Mouse (Mus musculus) spleen, adult 2 months (tissue): ENCODE measurements at regions not wholly inside any gene's neighbourhood (a gene's known extent, or its start where the extent isn't known, plus 50 kb on each side); places are given as distances from the start of the nearest gene placed in this dataset.

Experiments used
- DNase-seq, 2 experiments: peaks; one replicate each; pipeline versions ENCODE4 v3.0.0 to v3.0.0-alpha.2; 2012 to 2021; ENCODE audit warnings: low spot score in 2 of 2, low read depth in 1 of 2
- H3K27ac ChIP-seq: fragments of 200-500 bp; 2 replicates; pipeline ENCODE4 v1.5.1; 2012; ENCODE audit warnings: low read length, inconsistent platforms; ENCODE audit not compliant: insufficient read depth
- H3K27me3 ChIP-seq: fragments of 200-500 bp; 2 replicates; pipeline ENCODE4 v1.6.1; 2012; ENCODE audit warnings: mild to moderate bottlenecking, moderate library complexity, low read length, inconsistent platforms; ENCODE audit not compliant: control insufficient read depth, insufficient read depth
- H3K36me3 ChIP-seq: fragments of 200-500 bp; 2 replicates; pipeline ENCODE4 v1.6.1; 2012; ENCODE audit warnings: mild to moderate bottlenecking, low read length, inconsistent platforms; ENCODE audit not compliant: control insufficient read depth, insufficient read depth
- H3K4me1 ChIP-seq: fragments of 200-500 bp; 2 replicates; pipeline ENCODE4 v1.6.1; 2011; ENCODE audit warnings: inconsistent platforms; ENCODE audit not compliant: control insufficient read depth, insufficient read depth, insufficient read length
- H3K4me3 ChIP-seq: fragments of 200-500 bp; 2 replicates; pipeline ENCODE4 v1.5.1; 2011; ENCODE audit warnings: mild to moderate bottlenecking, inconsistent platforms; ENCODE audit not compliant: insufficient read depth, insufficient read length; ENCODE audit errors: extremely low read depth
- CTCF ChIP-seq: fragments of 200-500 bp; IDR thresholded peaks from 2 replicates; pipeline ENCODE4 v1.5.1; 2011; ENCODE audit warnings: mild to moderate bottlenecking, inconsistent platforms; ENCODE audit not compliant: insufficient read depth, insufficient read length, insufficient replicate concordance; ENCODE audit errors: extremely low read depth
- POLR2A ChIP-seq: fragments of 200-500 bp; IDR thresholded peaks from 2 replicates; pipeline ENCODE4 v1.6.1; 2011; ENCODE audit warnings: low read depth, low read length, inconsistent platforms
- WGBS: fragments of 180-500 bp; shearing (Covaris S2); methylation state at CpG from one replicate; pipeline ENCODE4 v1.1.7; 2018; 5-methylcytosine and 5-hydroxymethylcytosine counted together

- no peaks in the 10 kb centered on the region for H3K36me3 ChIP-seq
- no peak for DNase-seq
Measured at GRCm38 (mm10) chr10:38103570-38103969, 718.0 kb downstream of the Rfpl4b start.

GRCm38 (mm10) chr10:38078521-38078920 lies 743.1 kb downstream of the Rfpl4b start:
- H3K27ac ChIP-seq, result no peak overlapping the region
- H3K4me1 ChIP-seq, result no peaks in the 10 kb centered on the region
- no peaks in the 10 kb centered on the region for H3K36me3 ChIP-seq
- TF ChIP-seq CTCF, result no peak
- DNase-seq, result no peak
- WGBS, result 89% methylated on average over 2 of the region's 2 CpGs
- no peak overlapping the region for H3K4me3 ChIP-seq
- H3K27me3 ChIP-seq, result no peaks in the 10 kb centered on the region

More at GRCm38 (mm10) chr10:38103570-38103969, 718.0 kb downstream of the Rfpl4b start:
- no peak for TF ChIP-seq CTCF
- TF ChIP-seq POLR2A, result no peak
- H3K27me3 ChIP-seq, result no peaks in the 10 kb centered on the region
- no peak overlapping the region for H3K4me3 ChIP-seq
- WGBS, result 45% methylated on average over 1 of the region's 1 CpGs
- no peaks in the 10 kb centered on the region for H3K4me1 ChIP-seq
- H3K27ac ChIP-seq, result no peak overlapping the region

- TF ChIP-seq POLR2A (no peak), CTCF (no peak)
- H3K27ac ChIP-seq, result no peak overlapping the region
- 90% methylated on average over 1 of the region's 1 CpGs for WGBS
- no peaks in the 10 kb centered on the region for H3K27me3 ChIP-seq
- DNase-seq, result no peak
- H3K36me3 ChIP-seq, result no peaks in the 10 kb centered on the region
- no peaks in the 10 kb centered on the region for H3K4me1 ChIP-seq
- H3K4me3 ChIP-seq, result no peak overlapping the region
Measured at GRCm38 (mm10) chr10:38072394-38072793, 749.2 kb downstream of the Rfpl4b start.

GRCm38 (mm10) chr10:38059050-38059449 lies 762.5 kb downstream of the Rfpl4b start:
- no peak overlapping the region for H3K4me3 ChIP-seq
- H3K4me1 ChIP-seq, result no peaks in the 10 kb centered on the region
- H3K27me3 ChIP-seq, result no peaks in the 10 kb centered on the region
- 87% methylated on average over 8 of the region's 8 CpGs for WGBS
- TF ChIP-seq CTCF, result no peak
- TF ChIP-seq POLR2A, result no peak
- DNase-seq, result no peak
- no peaks in the 10 kb centered on the region for H3K36me3 ChIP-seq
- H3K27ac ChIP-seq, result no peak overlapping the region

GRCm38 (mm10) chr10:38010452-38010851 lies 811.1 kb downstream of the Rfpl4b start:
- TF ChIP-seq CTCF, result no peak
- no peak for TF ChIP-seq POLR2A
- H3K4me1 ChIP-seq, result no peaks in the 10 kb centered on the region
- H3K36me3 ChIP-seq, result no peaks in the 10 kb centered on the region
- no peaks in the 10 kb centered on the region; the same call in 1 of the 2 replicates for H3K27me3 ChIP-seq
- H3K4me3 ChIP-seq, result no peak overlapping the region
- H3K27ac ChIP-seq, result no peak overlapping the region
- no peak for DNase-seq
- 88% methylated on average over 2 of the region's 2 CpGs for WGBS

GRCm38 (mm10) chr10:37995691-37996445 lies 825.7 kb downstream of the Rfpl4b start:
- no peak for TF ChIP-seq POLR2A
- no peak for TF ChIP-seq CTCF
- no peak for DNase-seq
- no peak overlapping the region for H3K27ac ChIP-seq
- no peaks in the 10 kb centered on the region for H3K27me3 ChIP-seq
- no peaks in the 10 kb centered on the region for H3K4me1 ChIP-seq
- no peak overlapping the region for H3K4me3 ChIP-seq
- H3K36me3 ChIP-seq, result no peaks in the 10 kb centered on the region

GRCm38 (mm10) chr10:37988297-37989263 lies 833.0 kb downstream of the Rfpl4b start:
- H3K4me3 ChIP-seq, result no peak overlapping the region
- DNase-seq, result no peak
- TF ChIP-seq CTCF (no peak), POLR2A (no peak)
- H3K4me1 ChIP-seq, result no peaks in the 10 kb centered on the region
- H3K27ac ChIP-seq, result no peak overlapping the region
- WGBS, result 87% methylated on average over 11 of the region's 11 CpGs
- H3K27me3 ChIP-seq, result no peaks in the 10 kb centered on the region
- H3K36me3 ChIP-seq, result no peaks in the 10 kb centered on the region
